Mouse (Mus musculus): ENCODE measurements at regions not wholly inside any gene's neighbourhood (a gene's known extent, or its start where the extent isn't known, plus 50 kb on each side); places are given as distances from the start of the nearest gene placed in this dataset.

DNA sequence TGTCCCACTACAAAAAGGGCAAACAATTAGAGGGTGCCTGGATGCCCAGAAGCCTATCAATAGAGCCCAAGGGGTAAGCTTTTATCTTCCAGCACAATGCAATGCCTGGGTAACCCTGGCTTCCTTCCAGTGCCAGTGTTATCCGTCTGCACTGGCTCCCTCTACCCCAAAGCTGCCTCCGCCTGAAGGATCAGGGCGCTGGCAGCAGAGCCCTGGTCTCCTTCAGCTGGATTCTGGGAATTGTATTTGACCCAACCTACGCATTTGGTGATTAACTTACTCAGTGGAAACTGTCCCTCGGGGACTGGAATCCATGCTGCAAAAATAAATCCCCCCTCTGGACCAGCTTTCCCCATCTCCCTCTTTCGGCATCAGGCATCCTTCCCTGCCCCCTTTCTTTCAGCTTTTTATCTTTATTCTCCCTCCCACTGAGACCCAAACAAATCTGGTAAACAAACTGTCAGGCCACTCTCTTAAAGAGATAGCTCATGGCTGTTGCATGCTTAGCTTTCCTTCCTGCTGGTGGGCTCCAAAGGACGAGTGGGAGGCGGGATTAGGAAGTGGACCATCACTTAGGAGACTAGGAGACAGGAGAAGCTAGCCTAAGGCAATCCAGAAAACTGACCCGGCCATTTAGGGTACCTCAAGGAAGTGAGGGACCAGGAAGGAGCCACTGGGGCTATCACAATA, 111.5 kb upstream of the Haao start:
- DNase-seq, result peak; percentile 97

DNA sequence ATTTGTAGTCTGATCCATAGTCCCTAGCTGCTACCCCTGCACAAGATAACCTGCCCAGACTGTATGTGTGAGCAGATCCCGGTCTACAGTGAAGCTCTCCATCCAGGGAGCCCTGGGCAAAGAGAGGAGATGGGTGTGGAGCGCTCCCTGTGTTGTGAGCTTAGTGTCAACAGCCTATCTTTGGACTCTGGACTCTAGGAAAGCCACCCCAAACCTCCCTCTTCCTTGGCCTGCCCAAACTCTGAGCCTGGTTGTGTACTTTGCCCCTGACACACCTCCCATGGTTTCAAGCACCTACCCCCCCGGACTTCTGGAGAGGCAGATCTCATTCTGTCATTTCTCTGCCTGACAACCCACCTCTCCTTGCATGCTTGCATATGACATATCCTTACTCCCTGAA, 110.9 kb upstream of the Haao start:
- DNase-seq, result peak; percentile 92

DNA sequence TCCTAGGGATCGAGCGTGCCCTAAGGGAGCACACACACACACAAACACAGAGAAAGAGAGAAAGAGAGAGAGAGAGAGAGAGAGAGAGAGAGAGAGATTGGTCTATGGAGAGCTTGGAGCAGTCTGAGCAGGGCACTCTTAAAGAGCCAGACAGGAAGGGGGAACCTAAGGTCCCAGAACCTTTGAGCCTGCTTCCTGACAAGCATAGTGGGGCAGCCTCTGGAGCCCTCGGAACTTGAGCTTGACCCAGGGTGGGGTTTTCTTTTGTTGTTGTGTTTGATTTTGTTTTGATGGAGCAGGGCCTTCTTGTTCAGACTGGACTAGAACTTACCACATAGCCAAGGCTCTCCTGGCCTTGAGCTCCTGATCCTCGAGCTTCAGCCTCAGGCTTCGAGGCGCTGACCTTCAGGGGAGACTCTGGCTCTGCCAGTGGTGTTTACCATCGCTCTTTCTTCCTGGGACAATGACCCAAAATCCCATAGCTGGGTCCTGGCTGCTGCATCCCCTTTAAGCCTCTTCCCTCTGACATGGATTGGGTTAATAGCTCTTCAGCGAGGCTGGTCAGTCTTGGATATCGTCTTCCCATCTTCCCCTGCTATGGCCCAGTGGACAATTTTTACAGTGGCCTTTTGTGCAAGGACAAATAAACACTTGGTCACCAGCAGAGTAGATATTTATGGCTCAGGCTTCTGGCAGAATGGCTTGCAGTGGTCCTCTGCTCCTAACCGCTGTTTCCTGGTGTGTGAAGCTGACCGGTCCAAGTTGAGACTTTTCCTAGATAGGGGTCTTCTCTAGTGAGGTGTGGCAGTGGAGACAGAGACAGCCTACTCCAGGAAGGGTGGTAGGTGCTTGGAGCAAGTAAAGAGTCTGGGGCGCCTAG, 110.1 kb upstream of the Haao start:
- DNase-seq, result peak; percentile 94

DNA sequence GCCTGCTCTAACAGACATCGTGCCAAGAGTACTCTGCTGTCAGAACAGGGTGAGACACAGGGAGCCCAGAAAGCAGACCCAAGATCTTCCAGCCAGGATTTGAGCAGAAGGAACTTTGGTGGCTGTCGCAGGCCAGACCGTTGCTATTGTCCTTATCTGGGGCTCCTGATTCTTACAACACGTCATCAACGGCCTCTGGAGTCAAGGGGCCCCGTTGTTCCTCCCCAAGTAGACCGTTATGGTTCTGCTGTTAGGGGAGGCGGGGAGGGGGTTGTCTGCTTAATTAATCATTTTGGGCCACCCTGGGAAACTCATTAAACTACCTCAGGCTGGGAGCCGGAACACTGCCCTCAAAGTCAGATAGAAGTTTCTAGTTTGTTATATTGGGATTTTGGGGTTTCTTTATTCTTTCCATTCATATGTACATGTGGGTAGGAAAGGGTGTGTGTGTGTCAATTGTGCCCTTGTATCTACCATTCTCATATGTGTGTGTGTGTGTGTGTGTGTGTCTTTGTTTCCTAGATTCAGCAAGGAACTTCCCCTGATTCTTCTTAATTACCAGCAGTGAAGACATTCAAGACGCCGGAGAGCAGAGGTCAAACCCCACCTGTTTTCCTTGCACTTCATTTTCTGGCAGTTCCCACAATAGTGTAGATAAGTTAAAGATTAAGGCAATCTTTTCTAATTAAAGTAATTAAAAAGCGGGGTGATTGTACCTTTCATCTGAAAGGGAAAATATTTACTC, 109.2 kb upstream of the Haao start:
- peak; percentile 99 for DNase-seq

DNA sequence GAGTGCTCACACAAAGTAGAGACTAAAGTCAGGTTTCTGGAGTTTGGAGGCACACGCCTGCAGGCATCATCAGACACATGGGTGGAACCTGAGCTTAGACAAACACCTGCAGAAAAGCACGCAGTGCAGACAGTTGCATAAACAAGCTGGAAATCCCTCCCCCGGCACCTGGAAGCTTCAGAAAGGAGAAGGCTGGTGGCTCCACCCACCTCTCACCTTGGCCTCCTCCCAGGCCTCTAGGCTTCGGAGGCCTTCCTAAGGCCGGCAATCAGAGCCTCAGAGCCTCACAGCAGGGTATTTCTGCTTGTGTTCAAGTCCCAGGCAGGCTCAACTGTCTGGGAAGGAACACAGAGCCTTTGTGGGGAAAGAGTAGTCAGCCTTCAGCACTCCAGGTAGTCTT, 108.2 kb upstream of the Haao start:
- peak; percentile 92 for DNase-seq

DNA sequence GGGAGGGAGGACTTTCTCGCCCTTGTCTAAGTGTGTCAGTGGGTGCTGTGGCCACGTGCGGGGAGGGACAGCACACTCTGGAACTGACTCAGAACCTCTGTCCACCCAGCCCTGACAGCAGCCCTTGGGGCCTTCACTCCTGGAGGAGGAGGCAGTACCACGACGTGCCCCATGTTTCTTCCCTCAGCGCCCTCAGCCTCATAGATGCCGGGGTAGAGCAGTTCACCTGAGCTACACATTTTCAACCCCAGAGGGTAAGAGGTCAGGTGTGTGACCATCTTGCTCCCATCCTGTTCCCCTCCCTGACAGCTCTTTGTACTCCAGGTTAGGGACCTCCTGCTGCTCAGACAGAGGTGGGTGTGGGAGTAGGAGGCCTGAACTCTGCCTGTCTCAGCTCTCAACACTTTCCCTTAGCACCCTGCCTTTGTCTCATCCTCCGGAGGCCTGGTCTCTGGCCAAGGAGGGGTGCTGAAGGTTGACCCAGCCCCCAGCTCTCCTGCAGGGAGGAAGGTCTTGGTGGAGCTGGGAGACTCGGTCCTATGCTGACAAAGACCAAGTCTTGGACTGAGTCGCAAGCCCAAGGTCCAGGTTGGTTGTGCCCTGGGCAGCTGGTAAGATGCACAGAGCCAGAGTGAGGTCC, 107.4 kb upstream of the Haao start:
- peak; percentile 96 for DNase-seq

DNA sequence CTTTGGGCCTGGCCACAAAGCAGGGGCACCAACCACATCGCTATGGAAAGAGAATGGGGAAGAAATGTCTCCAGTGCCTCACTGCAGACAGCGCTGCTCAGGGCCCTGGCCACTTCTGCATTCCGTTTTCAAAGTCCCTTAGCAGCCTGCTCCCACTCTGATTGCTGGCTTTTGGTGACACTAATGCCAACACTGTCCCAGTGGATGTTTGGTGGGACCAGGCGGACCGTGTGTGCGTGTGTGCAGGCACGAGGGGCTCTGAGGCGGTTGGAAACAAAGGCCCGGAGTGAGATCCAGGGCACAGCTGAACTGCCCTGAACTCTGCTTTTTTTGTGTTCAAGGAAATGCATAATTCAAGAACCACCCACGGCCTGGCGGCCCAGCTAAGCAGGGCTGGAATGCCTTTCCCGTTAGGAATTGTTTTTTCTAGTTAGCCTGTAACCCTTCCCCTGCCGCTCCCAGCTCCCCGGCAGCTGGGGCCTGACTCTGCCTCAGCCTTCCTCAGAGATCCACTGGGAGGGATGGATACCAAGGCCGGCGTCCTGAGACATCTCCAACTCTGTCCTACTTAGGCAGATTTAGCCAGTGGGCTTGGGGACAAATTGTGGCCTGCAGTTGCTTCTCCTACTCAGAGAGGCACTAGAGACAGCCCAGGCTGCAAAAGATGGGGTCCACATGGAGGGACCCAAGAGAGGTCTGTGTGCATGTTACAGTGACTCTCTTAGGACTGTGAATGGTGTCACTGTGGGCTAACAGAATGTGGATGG, 106.7 kb upstream of the Haao start:
- peak; percentile 99 for DNase-seq

DNA sequence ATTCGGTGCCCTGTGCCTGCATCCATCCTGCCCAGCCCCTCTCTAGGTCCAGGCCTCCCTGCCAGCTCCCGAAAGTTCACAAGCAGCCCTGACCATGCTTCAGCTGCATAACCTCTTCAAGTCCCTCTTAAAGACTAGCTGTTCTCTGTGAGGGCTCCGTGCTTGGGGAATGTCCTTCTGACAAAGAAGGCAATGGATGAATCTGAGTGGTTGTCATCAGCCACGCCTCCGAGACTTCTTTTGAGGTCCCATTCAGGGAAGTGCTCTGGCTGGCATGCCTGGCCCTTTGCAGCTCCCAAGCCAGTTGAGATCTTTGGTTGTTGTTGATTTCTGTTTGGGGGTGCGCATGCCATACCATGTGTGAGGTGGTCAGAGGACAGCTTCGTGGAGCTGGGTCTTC, 105.9 kb upstream of the Haao start:
- DNase-seq, result peak; percentile 92

DNA sequence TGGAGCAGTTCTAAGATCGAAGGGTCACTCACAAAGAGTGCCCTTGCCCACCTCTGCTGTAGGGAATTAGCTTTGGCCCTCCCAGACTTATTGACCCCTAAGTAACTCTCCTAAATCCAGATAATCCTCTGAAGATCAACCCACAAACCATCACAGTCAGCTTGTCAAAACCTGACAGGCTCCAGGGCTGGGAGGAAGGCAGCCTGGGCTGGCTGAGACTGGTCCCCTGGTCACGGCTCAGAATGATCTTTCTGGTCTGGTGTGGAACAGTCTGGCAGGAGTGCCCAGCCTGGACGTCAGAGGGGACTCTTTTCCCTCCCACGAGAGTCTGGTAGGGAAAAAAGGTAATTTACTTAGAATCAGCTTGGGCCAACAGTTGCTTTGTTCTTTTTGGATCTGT, 99.0 kb upstream of the Haao start:
- no peak for DNase-seq

DNA sequence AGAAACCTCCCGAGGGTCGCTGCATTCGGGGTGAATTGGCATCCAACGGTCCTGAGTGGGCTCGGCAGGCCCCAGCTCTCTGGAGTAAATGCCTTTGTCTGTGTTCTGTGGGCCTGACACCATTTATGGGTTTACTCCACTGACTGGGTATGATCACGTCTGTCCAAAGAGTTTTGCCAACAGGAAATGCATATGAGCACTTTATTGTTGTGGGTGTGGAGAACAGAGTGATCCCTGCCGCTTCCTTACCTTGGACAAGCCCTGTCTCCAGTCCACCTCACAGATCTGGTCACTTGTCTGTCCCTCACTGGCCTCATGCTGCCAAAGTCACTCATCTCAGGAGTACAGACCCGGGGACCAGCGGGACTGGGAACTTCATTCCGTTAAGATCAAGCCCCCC, 91.6 kb upstream of the Haao start:
- peak; percentile 93 for DNase-seq

DNA sequence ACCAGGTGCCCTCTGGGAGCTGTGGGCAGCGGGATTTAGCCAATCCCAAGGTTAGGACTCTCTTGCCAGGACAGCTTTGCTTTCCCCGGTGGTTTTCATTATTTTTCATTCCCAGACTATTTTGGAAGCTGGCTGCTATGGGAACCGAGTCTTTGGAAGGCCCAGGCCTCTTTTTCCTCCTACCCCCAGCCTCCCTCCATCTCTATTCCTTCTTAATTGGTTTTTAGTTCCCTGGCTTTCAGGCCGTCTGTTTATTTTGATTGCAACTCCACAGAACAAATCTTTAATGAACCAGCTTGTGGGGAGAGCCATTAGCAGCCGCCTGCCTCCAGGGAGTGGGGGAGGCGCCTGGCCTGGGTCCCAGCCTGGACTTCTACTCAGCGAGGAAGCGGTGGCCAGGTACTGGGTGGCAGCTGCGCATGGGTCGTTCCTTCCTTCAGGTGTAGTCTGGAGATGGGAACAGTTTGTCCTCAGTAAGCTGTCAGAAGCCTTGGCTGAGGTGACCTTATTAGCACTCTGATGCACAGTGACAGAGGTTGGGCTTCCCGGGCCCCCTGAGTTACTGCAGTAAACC, 91.0 kb upstream of the Haao start:
- DNase-seq, result peak; percentile 96

DNA sequence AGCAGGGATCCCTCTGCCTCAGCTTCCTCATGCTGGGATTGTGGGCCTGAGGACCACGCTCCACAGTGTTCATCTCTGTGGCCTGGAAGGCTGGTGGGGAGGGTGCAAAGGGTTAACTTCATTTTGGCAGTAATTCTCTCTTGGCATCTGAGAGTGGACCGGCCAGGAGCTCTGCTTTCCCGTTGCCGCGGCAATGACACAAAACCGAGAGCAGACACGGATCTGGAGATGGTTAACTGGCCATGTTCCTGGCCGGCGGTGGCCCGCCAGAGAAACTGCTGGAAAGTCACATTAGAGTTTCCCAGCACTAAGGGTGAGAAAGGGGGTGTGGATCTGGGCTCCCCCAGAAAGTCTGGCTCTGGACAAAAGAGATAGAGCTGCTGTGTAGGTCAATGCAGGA, 89.8 kb upstream of the Haao start:
- peak; percentile 97 for DNase-seq

DNA sequence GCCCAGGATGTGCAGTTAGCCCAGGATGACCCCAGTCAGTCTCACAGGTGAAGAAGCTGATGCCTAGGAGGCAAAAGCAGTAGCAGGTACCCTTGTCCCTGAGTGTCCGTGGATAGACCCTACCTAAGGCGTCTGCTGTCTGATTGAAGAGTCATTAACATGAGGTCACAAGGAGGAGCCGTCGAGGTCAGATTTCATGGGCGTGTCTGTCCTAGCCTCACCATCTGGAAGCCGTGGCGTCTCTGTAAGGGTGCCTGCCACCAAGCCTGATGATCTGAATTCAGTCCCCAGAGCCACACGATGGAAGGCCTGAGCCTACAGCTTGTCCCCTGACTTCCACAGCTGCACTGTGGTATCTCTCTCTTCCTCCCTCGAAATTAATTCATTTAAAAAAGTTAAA, 88.9 kb upstream of the Haao start:
- DNase-seq, result no peak

DNA sequence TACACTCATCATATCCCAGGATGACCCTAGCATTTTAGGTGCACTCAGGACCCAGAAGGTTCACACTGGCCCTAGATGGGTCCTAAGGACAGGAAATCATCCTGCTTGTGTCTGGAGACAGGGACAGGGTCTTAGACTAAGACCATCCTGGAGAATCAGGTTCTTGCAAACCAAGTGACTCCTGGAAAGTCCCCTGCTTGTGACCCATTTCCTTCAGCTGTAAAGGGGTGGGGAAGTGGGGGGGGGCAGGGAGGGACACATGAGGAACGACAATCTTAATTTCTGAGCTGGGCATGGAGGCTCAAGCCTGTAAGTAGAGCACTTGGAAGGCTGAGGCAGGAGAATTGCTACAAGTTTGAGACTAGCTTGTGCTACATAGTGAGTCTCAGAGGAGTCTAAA, 88.2 kb upstream of the Haao start:
- no peak for DNase-seq

DNA sequence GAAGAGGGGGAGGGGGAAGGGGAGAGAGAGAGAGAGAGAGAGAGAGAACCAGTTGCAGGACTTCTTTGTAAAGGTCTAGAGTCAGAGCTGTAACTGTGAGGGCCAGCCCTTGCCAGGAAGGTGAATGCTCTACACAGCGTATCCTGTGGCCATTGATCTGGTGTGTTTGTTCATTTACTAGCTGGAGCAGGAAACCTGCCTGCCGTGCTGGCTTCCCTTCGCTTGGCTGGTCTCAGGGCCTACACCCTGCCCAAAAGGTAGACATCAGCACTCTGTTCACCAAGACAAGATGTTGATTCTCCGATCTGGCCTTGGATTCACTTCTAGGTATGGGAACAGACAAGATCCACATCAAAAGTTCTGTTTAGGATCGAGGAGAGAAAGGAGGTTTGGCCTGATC, 87.5 kb upstream of the Haao start:
- DNase-seq, result no peak

DNA sequence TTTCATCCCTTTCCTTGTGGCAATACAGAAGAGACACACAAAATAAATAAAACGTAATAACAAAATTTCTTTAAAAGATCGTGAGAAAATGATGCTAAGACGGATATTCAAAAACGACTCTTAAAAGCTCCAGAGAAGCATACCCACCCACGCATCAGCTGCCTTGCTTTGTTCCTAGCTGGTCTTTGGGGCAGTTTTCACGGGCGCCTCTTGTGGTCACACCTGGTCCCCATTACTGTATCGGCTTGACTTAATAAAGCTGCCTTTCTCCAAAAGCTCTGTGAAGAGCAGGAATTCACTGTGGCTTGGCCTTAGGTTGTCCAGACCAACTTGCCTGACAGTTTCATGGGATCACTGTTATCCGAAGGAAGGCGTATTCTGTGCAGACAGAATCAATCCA, 86.0 kb upstream of the Haao start:
- peak; percentile 85 for DNase-seq

DNA sequence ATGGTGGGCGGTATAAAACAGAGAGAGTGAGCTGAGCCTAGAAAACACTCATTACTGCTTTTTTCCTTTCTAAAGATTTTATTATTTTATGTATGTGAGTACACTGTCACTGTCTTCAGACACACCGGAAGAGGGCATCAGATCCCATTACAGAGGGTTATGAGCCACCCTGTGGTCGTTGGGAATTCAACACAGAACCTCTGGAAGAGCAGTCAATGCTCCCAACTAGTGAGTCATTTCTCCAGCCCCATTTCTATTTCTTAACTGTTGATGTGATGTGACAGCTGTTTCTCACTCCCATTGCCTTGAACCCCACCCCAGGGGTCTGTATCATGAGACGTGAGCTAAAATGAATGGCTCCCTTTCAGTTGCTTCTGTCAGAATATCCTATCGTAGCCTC, 82.6 kb upstream of the Haao start:
- DNase-seq, result no peak

DNA sequence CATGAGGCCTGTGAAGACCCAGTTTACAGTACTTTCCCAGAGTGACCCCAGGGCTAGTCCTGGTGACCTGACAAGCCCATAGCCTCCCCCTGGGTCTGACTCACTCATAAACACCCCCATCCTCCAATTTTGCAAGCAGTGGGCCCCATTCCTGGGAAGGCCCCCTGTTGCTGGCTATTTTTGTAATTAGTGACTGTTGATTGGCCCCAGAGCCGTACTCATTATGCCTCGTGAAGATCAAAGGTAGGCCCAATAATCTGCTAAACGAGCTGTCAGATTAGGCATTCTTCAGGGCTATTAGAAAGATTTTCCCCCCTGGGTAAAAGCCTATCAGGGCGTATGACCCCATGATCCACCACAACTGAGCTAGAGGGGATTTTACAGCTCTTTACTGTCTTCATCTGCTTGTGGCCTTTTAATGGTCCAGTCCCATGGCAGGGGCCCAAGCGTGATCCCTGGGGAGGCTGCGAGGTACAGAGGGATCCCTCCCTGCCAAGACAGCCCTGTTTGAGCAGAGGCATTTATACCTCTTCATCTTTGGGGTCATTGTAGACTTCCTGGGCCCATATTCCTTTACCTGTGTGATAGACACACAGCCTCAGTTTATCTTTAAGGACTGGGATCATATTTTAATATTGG, 80.1 kb upstream of the Haao start:
- peak; percentile 95 for DNase-seq

DNA sequence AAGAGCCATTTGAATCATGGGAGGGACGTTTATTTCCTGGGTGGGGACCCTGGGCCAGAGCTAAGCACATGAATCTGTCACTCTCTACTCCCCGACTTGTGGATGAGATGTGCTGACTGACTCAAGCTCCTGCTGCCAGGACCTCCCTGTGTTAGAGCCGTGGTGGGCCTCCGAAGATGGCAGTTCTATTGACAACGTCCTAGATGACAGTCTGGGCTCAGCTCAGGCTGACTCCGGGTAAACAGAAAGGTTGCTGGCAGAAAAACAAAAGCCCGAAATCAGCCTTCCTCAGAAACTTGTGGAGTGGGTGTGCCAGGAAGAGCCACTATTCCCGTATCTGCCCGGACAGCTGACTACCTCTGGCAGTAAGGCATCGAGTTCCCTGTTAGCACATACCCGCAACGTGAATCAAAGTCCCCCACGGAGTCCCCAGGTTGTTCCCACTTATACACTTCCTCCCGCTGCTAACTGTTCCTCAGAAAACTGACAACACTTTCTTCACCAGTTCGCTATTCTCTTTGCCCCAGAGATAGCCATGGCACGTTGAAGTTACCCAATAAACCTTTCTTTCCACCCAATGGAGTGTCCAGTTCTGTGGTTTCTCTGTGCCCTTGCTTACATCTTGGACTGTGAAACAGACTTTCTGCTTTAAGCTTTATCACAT, 76.6 kb upstream of the Haao start:
- DNase-seq, result peak; percentile 92

DNA sequence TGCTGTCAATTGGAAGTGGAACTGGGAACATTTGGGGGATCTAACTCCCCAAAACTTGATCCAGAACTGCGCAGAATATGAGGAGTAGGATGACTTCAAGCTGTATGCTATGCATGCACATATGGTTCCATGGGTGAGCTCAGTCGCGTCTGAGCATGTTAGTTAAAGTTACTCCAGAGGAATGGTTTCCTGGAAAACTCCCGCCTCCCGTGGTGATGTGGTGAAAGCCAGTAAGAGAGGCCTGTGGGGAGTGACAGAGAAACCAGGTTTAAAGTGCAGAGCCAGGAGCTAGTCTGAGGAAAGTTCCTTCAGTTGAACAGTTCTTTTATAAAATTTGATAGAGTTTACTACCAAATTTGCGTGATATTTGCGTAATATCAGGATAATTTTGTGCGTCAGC, 73.1 kb upstream of the Haao start:
- DNase-seq, result no peak

DNA sequence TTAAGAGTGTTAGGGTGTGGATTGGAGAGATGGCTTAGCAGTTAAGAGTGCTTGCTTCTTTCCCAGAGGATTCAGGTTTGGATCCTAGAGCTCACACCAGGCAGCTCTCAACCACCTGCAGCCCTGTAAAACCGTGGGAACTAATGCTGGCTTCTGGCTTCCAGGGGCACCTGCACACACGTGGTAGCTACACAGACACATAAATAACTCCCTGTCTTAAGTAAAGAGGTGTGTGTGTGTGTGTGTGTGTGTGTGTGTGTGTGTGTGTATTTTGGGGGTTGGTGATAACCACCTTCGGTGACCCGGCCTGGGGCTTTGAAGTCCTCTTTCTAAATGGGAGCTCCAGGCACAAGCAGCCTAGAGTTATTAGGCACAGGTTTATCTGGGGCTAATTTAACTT, 72.5 kb upstream of the Haao start:
- no peak for DNase-seq

All from heart, adult 11 months (tissue).